Mouse (Mus musculus) midbrain, embryonic 14.5 days (tissue): ENCODE results near the gene Lrrc8d. TPM values are rescaled to one million over a fixed set of nuclear protein-coding genes. Genes with fewer than 3 reads are reported as not detected.

Experiments used
- ATAC-seq: fragments of 200-750 bp; cut with Nextera tagmentation; 2 replicates; pipeline ENCODE4 v1.8.0; 2017; ENCODE audit warnings: moderate number of reproducible peaks, moderate library complexity; ENCODE audit not compliant: low FRiP score, low TSS enrichment
- DNase-seq: peaks from one replicate; pipeline ENCODE4 v3.0.0-alpha.2; 2015
- H3K27ac ChIP-seq: fragments of 300-500 bp; sonication (generic); replicated peaks from 2 replicates; pipeline ENCODE4 v1.5.1; 2014; ENCODE audit warnings: mild to moderate bottlenecking, low read depth, low read length, moderate library complexity
- H3K27me3 ChIP-seq: fragments of 300-500 bp; sonication (generic); 2 replicates; pipeline ENCODE4 v1.6.1; 2014; ENCODE audit warnings: low read length, control low read depth, mixed read lengths; ENCODE audit not compliant: control insufficient read depth, insufficient read depth
- H3K36me3 ChIP-seq: fragments of 300-500 bp; sonication (generic); 2 replicates; pipeline ENCODE4 v1.6.1; 2014; ENCODE audit warnings: low read length, control low read depth; ENCODE audit not compliant: control insufficient read depth, insufficient read depth
- H3K4me1 ChIP-seq: fragments of 300-500 bp; sonication (generic); 2 replicates; pipeline ENCODE4 v1.6.1; 2014; ENCODE audit warnings: mild to moderate bottlenecking, antibody characterized with exemption, low read length, control low read depth; ENCODE audit not compliant: control insufficient read depth, insufficient read depth
- H3K4me2 ChIP-seq: fragments of 300-500 bp; sonication (generic); 2 replicates; pipeline ENCODE4 v1.6.1; 2014; ENCODE audit warnings: mild to moderate bottlenecking, low read length, moderate library complexity
- H3K4me3 ChIP-seq: fragments of 300-500 bp; sonication (generic); replicated peaks from 2 replicates; pipeline ENCODE4 v1.5.1; 2014; ENCODE audit warnings: low read depth, low read length
- H3K9ac ChIP-seq: fragments of 300-500 bp; sonication (generic); replicated peaks from 2 replicates; pipeline ENCODE4 v1.6.1; 2014; ENCODE audit warnings: mild to moderate bottlenecking, low read length, moderate library complexity
- H3K9me3 ChIP-seq: fragments of 300-500 bp; sonication (generic); 2 replicates; pipeline ENCODE4 v1.6.1; 2016; ENCODE audit warnings: low read length, control low read depth, mixed read lengths; ENCODE audit not compliant: control insufficient read depth
- WGBS: fragments of 180-500 bp; shearing (Covaris S2); extraction: QIAGEN DNeasy Blood & Tissue Kit; methylation state at CpG from one replicate; pipeline ENCODE4 v1.1.7; 2014; 5-methylcytosine and 5-hydroxymethylcytosine counted together
- polyA plus RNA-seq: library from polyadenylated mRNA; unstranded; fragments of >200 nt; fragmentation: Nextera tagmentation; extraction: Ambion mirVana; gene quantifications from 2 replicates; pipeline ENCODE4 v1.2.1, GENCODE M21; 2014

Gene Lrrc8d
- 33.0 and 45.2 TPM in 2 replicates for polyA plus RNA-seq

DNA sequence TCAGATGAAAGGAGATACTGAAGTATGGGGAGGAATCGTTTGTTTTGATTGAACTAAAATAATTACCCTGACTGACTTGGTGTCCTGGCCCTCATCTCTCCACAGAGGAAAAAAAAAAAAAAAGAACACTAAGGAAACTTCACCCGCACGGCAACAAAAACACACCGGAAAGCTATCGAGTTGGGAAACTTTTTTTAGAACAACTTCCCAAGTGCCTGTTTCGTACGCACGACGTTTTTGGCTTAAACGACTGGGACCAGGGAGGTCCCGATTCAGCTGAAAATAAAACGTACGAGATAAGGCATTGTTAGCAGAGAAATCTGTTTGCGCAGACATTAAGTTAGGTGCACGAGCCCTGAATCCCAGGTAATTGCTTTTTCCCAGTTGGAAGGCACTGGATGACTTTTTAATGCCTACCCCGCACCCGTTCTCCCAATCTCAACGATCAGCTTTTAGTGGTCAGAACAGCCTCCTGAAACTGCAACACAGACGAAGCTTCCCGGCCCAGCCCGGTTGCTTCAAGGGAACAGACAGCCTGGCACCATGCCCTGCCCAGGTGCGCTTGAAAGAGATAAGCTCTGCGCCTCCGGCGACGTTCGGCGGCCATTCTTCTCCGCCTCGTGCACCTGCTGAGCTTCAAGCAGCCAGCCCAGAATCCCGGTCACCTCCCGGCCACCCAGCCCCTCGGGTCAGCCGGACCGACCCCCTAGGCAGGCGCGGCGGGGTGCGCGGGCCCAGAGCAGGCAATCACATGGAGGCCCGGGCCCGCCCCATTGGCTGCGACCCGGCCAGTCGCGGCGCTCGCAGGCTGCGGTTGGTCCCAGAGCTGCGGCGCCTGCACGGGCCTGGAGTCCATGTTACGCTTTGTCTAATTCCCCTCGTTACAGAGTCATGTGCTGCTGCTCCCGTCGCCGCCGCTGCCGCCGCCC is at the start of gene Lrrc8d:
Lrrc8d (plus strand) TSS at position 829 of the 929 bp plus-strand sequence.
- DNase-seq (peak; percentile 93), ATAC-seq (peak; percentile 94)
- WGBS: 2% methylated on average over 60 of the region's 60 CpGs
- Histone ChIP-seq H3K4me2 (peak within 1 kb of the TSS; percentile 80), H3K27ac (peak within 1 kb of the TSS; percentile 97), H3K4me1 (peaks cover 22% of the 10 kb centered on the region), H3K36me3 (no peaks in the 10 kb centered on the region), H3K9ac (peak within 1 kb of the TSS; percentile 99), H3K27me3 (no peaks in the 10 kb centered on the region), H3K9me3 (no peaks in the 10 kb centered on the region), H3K4me3 (peak within 1 kb of the TSS; percentile 92)

DNA sequence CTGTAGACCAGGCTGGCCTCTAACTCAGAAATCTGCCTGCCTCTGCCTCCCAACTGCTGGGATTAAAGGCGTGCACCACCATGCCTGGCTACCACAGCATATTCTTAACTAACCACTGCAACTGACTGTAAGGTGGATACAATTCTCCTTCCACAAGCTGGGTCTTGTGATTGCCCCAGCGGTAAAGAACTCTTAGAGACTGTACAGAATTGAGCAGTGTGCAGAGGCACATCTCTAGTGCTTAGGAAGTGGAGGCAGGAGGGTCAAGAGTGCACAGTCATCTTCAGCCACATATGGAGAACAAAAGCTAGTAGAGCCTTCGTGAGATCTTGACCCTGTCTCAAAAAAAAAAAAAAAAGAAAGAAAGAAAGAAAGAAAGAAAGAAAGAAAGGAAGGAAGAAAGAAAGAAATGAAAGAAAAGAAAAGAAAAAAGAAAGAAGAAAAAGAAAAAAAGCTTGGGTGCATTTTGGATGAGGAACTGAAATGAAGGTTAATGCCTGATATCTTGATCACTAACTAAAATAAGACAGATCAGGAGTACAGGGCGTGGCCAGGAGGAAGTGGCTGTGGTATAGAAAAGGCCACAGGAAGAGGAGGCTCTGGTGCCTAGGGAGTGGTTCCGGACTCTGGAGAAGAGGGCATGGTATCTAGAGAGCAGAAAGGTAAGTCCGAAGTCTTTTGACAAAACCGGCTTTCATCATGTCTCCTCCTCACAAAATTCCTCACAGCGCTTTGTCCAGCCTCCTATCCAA is 48.9 kb upstream of the Lrrc8d start:
- no peak overlapping the region for H3K9ac ChIP-seq
- WGBS: 93% methylated on average over 8 of the region's 8 CpGs

DNA sequence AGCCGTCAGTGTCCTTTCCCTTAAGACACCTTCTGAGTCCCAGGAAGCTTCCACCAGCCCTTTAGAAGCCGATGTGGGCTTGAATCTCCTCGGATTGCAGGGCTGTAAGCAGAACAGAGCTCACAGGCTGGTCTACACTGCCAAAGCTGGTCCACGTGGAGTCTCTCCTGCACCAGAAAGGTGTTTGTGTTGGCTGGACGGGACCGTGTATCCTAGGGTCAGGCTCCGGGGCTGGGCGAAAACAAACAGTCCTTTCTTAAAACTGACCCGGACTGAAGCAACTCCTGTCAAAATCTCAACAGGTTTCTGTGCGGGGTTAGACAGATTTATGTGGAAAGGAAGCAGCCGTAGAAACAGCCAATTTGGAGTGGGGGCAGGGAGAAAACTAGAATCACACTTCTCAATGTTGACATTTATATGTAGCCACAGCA is 48.2 kb upstream of the Lrrc8d start:
- H3K4me2 ChIP-seq: no peak overlapping the region
- no peaks in the 10 kb centered on the region for H3K27me3 ChIP-seq
- WGBS: 87% methylated on average over 11 of the region's 11 CpGs
- no peak overlapping the region for H3K4me3 ChIP-seq
- ATAC-seq (no peak), DNase-seq (no peak)
- no peak overlapping the region for H3K27ac ChIP-seq
- no peaks in the 10 kb centered on the region for H3K36me3 ChIP-seq
- H3K9ac ChIP-seq: no peak overlapping the region
- peaks cover 4% of the 10 kb centered on the region; the same call in 1 of the 2 replicates for H3K4me1 ChIP-seq
- H3K9me3 ChIP-seq: no peaks in the 10 kb centered on the region

More for the DNA sequence above, 48.9 kb upstream of the Lrrc8d start:
- Histone ChIP-seq H3K4me2 (no peak overlapping the region), H3K27ac (no peak overlapping the region), H3K4me3 (no peak overlapping the region), H3K27me3 (no peaks in the 10 kb centered on the region), H3K4me1 (peaks cover 4% of the 10 kb centered on the region; the same call in 1 of the 2 replicates), H3K9me3 (no peaks in the 10 kb centered on the region), H3K36me3 (no peaks in the 10 kb centered on the region)
- DNase-seq (no peak), ATAC-seq (no peak)

DNA sequence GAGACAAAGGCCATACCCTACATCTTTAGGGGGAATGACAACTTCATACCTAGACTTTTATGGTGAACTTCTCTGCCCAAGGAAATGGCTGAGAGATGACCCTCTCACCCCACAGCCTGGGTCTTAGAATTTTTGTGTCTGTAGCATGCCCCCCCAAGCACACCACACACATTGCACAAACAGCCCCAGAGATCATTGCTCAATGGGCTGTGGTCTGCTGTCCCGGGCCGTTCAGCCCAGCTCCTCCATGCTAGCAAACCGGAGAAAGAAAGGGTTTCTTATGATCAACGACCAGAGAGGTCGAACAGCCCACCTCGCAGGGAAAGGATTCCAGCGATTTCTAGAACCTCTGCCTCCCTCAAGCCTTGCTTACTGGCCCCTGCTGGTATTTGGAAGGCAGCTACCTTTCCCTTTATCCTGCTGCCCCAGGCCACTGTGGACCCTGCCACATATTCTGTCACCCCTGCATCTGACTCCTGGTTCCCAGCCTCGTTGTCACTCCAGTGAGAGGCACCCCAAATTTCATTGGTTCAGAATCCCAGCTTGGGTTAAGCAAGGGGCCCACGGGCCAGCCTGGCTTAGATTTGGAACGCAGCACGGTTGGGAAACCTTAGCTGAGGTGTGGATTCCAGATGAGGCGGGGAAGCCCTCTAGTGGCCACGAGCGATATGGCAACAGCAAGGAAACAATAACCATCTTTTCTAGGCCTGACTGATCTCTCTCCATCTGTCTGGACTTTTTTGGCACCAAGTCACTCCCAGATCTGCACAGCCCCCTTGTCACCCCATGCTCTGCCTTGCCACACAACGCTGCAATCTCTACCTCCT is 45.3 kb upstream of the Lrrc8d start:
- Histone ChIP-seq H3K27me3 (no peaks in the 10 kb centered on the region), H3K36me3 (no peaks in the 10 kb centered on the region), H3K9me3 (no peaks in the 10 kb centered on the region), H3K4me3 (no peak overlapping the region), H3K9ac (0 out of 2 replicates have a peak overlapping the region, but pooled peaks have one; percentile 23), H3K4me1 (peaks cover 4% of the 10 kb centered on the region; the same call in 1 of the 2 replicates), H3K4me2 (no peak overlapping the region), H3K27ac (no peak overlapping the region)
- peak; percentile 84 for ATAC-seq
- 31% methylated on average over 15 of the region's 15 CpGs for WGBS
- peak; percentile 91 for DNase-seq

DNA sequence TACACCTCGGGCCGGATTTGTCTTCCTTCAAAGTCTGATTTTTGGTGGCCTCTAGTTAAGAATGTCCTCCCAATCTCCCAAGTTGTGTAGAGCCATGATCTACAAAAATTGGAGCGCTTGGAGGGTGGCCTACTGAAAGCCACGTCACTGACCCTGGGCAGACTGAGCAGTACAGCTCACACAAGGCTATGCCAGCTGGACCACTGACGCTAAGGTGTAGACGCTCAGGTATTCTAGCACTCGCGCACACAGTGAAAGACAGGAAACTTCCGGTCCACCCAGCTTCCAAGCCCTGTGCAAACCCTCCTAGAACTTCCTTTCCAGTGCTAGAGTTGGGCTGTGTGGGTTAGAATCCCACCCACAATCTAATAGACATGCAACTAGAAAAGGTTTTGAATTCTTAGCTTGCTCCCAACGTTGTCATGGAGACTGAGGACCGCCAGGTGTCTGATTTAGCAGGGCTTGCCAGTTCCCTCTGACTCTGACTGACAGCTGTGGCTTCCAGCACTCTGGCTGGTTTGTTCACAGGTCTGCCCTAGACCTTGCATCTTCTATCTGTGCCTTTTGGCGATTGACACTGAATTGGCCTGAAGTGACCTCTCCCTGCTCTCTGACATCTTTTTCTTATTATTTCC is 44.6 kb upstream of the Lrrc8d start:
- peaks cover 4% of the 10 kb centered on the region; the same call in 1 of the 2 replicates for H3K4me1 ChIP-seq
- H3K9me3 ChIP-seq: no peaks in the 10 kb centered on the region
- no peaks in the 10 kb centered on the region for H3K36me3 ChIP-seq
- ATAC-seq: peak; percentile 55; the same call in 1 of the 2 replicates
- H3K9ac ChIP-seq: no peak overlapping the region
- H3K4me2 ChIP-seq: no peak overlapping the region
- DNase-seq: peak; percentile 18
- WGBS: 66% methylated on average over 12 of the region's 12 CpGs
- H3K4me3 ChIP-seq: no peak overlapping the region
- H3K27me3 ChIP-seq: no peaks in the 10 kb centered on the region
- H3K27ac ChIP-seq: no peak overlapping the region

DNA sequence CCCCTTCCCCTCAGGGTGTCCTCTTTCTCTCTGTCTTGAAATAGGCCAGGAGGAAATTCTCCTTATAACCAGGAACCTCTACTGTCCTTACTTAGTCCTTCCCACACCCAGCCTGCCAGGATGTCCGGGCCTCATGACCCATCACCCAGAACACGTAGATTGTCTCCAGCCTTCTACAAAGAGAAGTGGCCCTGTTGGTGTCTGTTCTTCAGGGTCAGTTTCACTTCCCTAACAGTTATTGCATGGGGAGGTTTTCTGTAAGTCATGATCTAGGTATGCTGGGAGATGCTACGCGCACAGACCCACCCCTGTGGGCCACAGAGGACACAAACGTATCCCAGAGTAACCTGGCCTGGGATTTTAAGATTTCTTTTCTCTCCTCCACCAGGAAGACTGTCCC is 37.9 kb upstream of the Lrrc8d start:
- no peak for DNase-seq
- no peak overlapping the region for H3K4me2 ChIP-seq
- H3K9me3 ChIP-seq: no peaks in the 10 kb centered on the region
- H3K4me3 ChIP-seq: no peak overlapping the region
- no peak overlapping the region for H3K27ac ChIP-seq
- H3K9ac ChIP-seq: no peak overlapping the region
- 92% methylated on average over 5 of the region's 5 CpGs for WGBS
- no peaks in the 10 kb centered on the region for H3K4me1 ChIP-seq
- H3K36me3 ChIP-seq: no peaks in the 10 kb centered on the region
- no peaks in the 10 kb centered on the region for H3K27me3 ChIP-seq
- no peak for ATAC-seq

DNA sequence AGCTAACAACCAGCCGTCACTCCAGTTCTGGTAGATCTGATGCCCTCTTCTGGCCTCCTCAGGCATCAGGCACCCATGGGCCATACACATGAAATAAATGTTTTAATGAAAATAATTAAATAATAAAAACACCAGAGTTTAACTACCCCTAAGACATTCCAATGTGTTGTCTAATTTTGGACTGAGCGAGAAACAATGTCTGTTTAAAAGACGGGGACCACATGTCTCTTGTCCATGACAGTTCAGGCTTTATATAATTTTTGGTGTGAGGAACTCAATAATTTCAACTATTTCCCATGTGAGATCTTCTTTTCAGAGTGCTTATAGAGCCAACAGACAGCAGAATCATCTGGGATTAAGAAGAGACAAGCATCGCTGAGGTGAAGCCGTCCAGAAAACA is 32.8 kb upstream of the Lrrc8d start:
- H3K27me3 ChIP-seq: no peaks in the 10 kb centered on the region
- no peaks in the 10 kb centered on the region for H3K36me3 ChIP-seq
- no peaks in the 10 kb centered on the region for H3K4me1 ChIP-seq
- H3K9me3 ChIP-seq: no peaks in the 10 kb centered on the region
- 97% methylated on average over 5 of the region's 5 CpGs for WGBS
- H3K4me2 ChIP-seq: no peak overlapping the region
- no peak overlapping the region for H3K9ac ChIP-seq
- no peak for DNase-seq
- no peak overlapping the region for H3K27ac ChIP-seq
- no peak for ATAC-seq
- no peak overlapping the region for H3K4me3 ChIP-seq

DNA sequence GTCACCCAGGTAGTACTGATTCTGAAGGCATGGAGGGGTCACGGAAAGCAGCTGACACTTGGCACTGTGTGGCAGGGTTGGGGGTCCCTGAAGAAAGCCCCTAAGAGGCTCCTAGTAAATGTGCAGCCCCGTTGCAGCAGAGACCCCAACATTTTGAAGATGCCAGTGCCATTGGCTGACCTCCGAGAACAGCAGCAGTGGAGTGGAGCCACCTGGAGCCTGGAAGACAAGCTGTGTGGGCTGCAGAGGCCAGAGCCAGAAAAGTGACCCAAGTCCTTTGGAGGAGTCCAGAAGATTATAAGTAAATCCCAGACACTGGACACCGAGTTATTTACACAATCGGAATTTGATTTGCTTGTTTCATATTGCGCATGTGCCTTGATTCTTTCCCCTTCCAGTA is 32.4 kb upstream of the Lrrc8d start:
- Histone ChIP-seq H3K4me2 (no peak overlapping the region), H3K4me3 (no peak overlapping the region), H3K27me3 (no peaks in the 10 kb centered on the region), H3K36me3 (no peaks in the 10 kb centered on the region), H3K9ac (no peak overlapping the region), H3K27ac (no peak overlapping the region), H3K4me1 (no peaks in the 10 kb centered on the region), H3K9me3 (no peaks in the 10 kb centered on the region)
- 91% methylated on average over 6 of the region's 6 CpGs for whole genome bisulfite sequencing
- DNase-seq: no peak
- no peak for ATAC-seq
